Mouse (Mus musculus) kidney, adult 2 months (tissue): Measurements from ENCODE around the gene Psip1.

ENCODE experiments used
- CTCF ChIP-seq: fragments of 200-500 bp; conservative IDR thresholded peaks from 2 replicates; pipeline ENCODE4 v1.5.1; 2011; ENCODE audit warnings: low read depth, mild to moderate bottlenecking, control low read depth, low read length, moderate library complexity, mixed read lengths; ENCODE audit not compliant: insufficient read depth, insufficient read length
- POLR2A ChIP-seq: fragments of 200-500 bp; IDR thresholded peaks from one replicate; pipeline ENCODE4 v1.6.1; 2011; ENCODE audit warnings: low read depth, low read length, control low read depth

DNA sequence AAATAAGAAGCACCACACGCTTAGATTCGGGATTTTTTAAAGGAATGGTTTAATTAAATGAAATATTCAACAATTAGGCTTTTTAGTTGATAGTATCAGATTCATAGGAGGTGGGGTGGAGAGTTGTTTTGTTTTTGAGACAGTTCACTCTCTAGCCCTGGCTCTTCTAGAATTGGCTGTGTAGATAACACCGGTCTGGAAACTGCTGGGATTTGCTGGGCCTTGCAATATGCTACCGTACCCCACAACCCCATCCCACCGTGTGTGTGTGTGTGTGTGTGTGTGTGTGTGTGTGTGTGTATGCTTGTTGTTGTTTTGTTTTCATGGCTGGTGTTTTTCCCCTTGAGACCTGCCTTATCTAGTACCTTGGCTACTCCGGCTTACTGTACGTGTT, 14.8 kb upstream of the Psip1 start:
- TF ChIP-seq POLR2A (no peak), CTCF (no peak)
